Mouse (Mus musculus): ENCODE results near the gene Apobec1. TPM values are rescaled to one million over a fixed set of nuclear protein-coding genes. Genes with fewer than 3 reads are reported as not detected.
A peak's percentile ranks its signal among the peaks of the same experiment; 100 is the strongest.
"Not testable (repeated sequence)": the region's sequence is repeated elsewhere in the genome, so short reads cannot be mapped to it uniquely, and the experiment has no call there.

The Apobec1 gene
- total RNA-seq (2015): 112 and 151 TPM in 2 replicates
- 78.0 and 87.4 TPM in 2 replicates for total RNA-seq (2017)

- peak; percentile 84 for ATAC-seq (ENCODE audit: poor library complexity, severe bottlenecking)
Measured at GRCm38 (mm10) chr6:122602242-122602991, at the start of gene Apobec1. Gene Apobec1 (minus strand): TSS chr6:122602444.

- peak; percentile 55 for ATAC-seq (ENCODE audit: poor library complexity, severe bottlenecking)
Measured at GRCm38 (mm10) chr6:122650398-122650980, 48.2 kb upstream of the Apobec1 start.

- no peak for ATAC-seq (ENCODE audit: poor library complexity, severe bottlenecking)
Measured at GRCm38 (mm10) chr6:122649903-122650302, 47.7 kb upstream of the Apobec1 start.

- not testable (repeated sequence) for ATAC-seq (ENCODE audit: poor library complexity, severe bottlenecking)
Measured at GRCm38 (mm10) chr6:122644196-122644595, 42.0 kb upstream of the Apobec1 start.

- ATAC-seq (ENCODE audit: poor library complexity, severe bottlenecking): not testable (repeated sequence)
Measured at GRCm38 (mm10) chr6:122637566-122637965, 35.3 kb upstream of the Apobec1 start.

- 0 out of 2 replicates have a peak, but pooled peaks have one; percentile 14 for ATAC-seq (ENCODE audit: poor library complexity, severe bottlenecking)
Measured at GRCm38 (mm10) chr6:122636666-122637065, 34.4 kb upstream of the Apobec1 start.

GRCm38 (mm10) chr6:122635315-122635714, 33.1 kb upstream of the Apobec1 start:
- ATAC-seq (ENCODE audit: poor library complexity, severe bottlenecking): peak; percentile 95

GRCm38 (mm10) chr6:122633411-122633810, 31.2 kb upstream of the Apobec1 start:
- ATAC-seq (ENCODE audit: poor library complexity, severe bottlenecking): peak; percentile 68

GRCm38 (mm10) chr6:122627469-122628108, 25.3 kb upstream of the Apobec1 start:
- ATAC-seq (ENCODE audit: poor library complexity, severe bottlenecking): peak; percentile 73

- no peak for ATAC-seq (ENCODE audit: poor library complexity, severe bottlenecking)
Measured at GRCm38 (mm10) chr6:122626110-122626509, 23.9 kb upstream of the Apobec1 start, which contains the start of gene Dppa3. Gene Dppa3 (plus strand): TSS chr6:122626410.

- ATAC-seq (ENCODE audit: poor library complexity, severe bottlenecking): no peak
Measured at GRCm38 (mm10) chr6:122625156-122625555, 22.9 kb upstream of the Apobec1 start.

- ATAC-seq (ENCODE audit: poor library complexity, severe bottlenecking): no peak
Measured at GRCm38 (mm10) chr6:122624480-122624879, 22.2 kb upstream of the Apobec1 start.

GRCm38 (mm10) chr6:122621066-122621465, 18.8 kb upstream of the Apobec1 start:
- no peak for ATAC-seq (ENCODE audit: poor library complexity, severe bottlenecking)

GRCm38 (mm10) chr6:122616022-122616421, 13.8 kb upstream of the Apobec1 start:
- ATAC-seq (ENCODE audit: poor library complexity, severe bottlenecking): no peak

- ATAC-seq (ENCODE audit: poor library complexity, severe bottlenecking): peak; percentile 82
Measured at GRCm38 (mm10) chr6:122614047-122614446, 11.8 kb upstream of the Apobec1 start.

GRCm38 (mm10) chr6:122612426-122612825, 10.2 kb upstream of the Apobec1 start:
- no peak for ATAC-seq (ENCODE audit: poor library complexity, severe bottlenecking)

- 0 out of 2 replicates have a peak, but pooled peaks have one; percentile 14 for ATAC-seq (ENCODE audit: poor library complexity, severe bottlenecking)
Measured at GRCm38 (mm10) chr6:122609771-122610170, 7.5 kb upstream of the Apobec1 start, which contains the start of gene Gdf3. Gene Gdf3 (minus strand): TSS chr6:122610087.

GRCm38 (mm10) chr6:122609377-122609728, 7.1 kb upstream of the Apobec1 start:
- ATAC-seq (ENCODE audit: poor library complexity, severe bottlenecking): no peak

GRCm38 (mm10) chr6:122608434-122609376, 6.5 kb upstream of the Apobec1 start:
- ATAC-seq (ENCODE audit: poor library complexity, severe bottlenecking): no peak

- no peak for ATAC-seq (ENCODE audit: poor library complexity, severe bottlenecking)
Measured at GRCm38 (mm10) chr6:122607700-122608099, 5.5 kb upstream of the Apobec1 start.
